8 mouse cellular contexts compared by ENCODE assay signal in the genomic region with DNA sequence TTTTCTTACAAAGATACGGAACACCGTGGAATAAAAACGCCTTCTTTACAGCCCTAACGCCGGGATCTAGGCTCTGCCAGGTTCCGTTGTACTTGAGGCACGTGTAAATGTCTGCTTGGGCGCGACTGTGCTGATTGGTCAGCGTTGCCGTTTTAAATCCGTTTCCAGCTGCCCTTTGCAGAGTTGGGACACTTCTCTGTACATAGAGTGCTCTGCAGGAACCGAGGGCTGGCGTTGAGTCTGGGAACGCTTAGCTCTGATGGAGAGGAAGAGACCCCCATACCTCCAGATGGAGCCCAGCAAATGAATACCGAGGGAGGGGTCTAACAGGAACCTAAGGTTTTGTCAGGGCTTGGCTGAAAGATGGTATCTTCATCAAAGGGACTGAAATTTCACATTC. TPM values are rescaled to one million over a fixed set of nuclear protein-coding genes. Genes with fewer than 3 reads are reported as not detected.
DNase-seq lines count a peak whose midpoint lies in the region; ATAC-seq and TF ChIP-seq lines count a peak whose summit lies in the region.

No protein-coding gene starts in this region.

- intact Hi-C loops in left cerebral cortex, postnatal 14 days (cut with DNase I) = no loop called here

- ATAC-seq in liver, embryonic 11.5 days (replicated peaks; ENCODE audit: low FRiP score) = no peak

- H3K9ac ChIP-seq in liver, embryonic 11.5 days (ENCODE audit: low read depth, low read length) = peak overlapping the region; percentile 10; the same call in 1 of the 2 replicates

- H3K4me3 ChIP-seq in kidney, adult 2 months (ENCODE audit: insufficient read depth, low read depth, low read length) = no peak overlapping the region
- peak overlapping the region; percentile 80 for H3K4me3 ChIP-seq in liver, embryonic 11.5 days (ENCODE audit: low read depth, low read length)

- no peaks in the 10 kb centered on the region for H3K9me3 ChIP-seq in liver, embryonic 11.5 days (ENCODE audit: control insufficient read depth, low read length)

- no peaks in the 10 kb centered on the region for H3K36me3 ChIP-seq in kidney, adult 2 months (ENCODE audit: control insufficient read depth, insufficient read depth, low read length)
- H3K36me3 ChIP-seq in liver, embryonic 11.5 days (ENCODE audit: control insufficient read depth, insufficient read depth, low read length) = no peaks in the 10 kb centered on the region

- peak overlapping the region; percentile 96 for H3K4me2 ChIP-seq in liver, embryonic 11.5 days

- 4% methylated on average over 16 of the region's 16 CpGs for WGBS in kidney, adult 2 months
- WGBS in liver, embryonic 11.5 days = under 1% methylated on average over 16 of the region's 16 CpGs

- peak; percentile 7 for DNase-seq in kidney, adult 2 months
- no peak for DNase-seq in kidney, adult 9 months
- DNase-seq in embryo, embryonic 9.5 days (ENCODE audit: extremely low spot score) = peak; percentile 69
- DNase-seq in heart, postnatal 4 days = peak; percentile 31
- peak; percentile 48 for DNase-seq in liver, embryonic 11.5 days (ENCODE audit: low spot score)
- DNase-seq in retina, postnatal 1 day = peak; percentile 66
- DNase-seq in right cerebral cortex, postnatal 36 days (ENCODE audit: low spot score in 2 of 2) = no peak
- no peak for DNase-seq in left cerebral cortex, postnatal 14 days (ENCODE audit: low spot score in 2 of 2)

- TF ChIP-seq POLR2A in kidney, adult 2 months (IDR thresholded peaks at IDR 0.05; ENCODE audit: low read depth, low read length) = no peak

- TF ChIP-seq CTCF in kidney, adult 2 months (conservative IDR thresholded peaks at IDR 0.05; ENCODE audit: insufficient read depth, insufficient read length, low read depth, low read length) = no peak

- no peak overlapping the region for H3K27ac ChIP-seq in kidney, adult 2 months (ENCODE audit: insufficient read depth, low read depth, low read length)
- H3K27ac ChIP-seq in liver, embryonic 11.5 days (ENCODE audit: low read depth, low read length) = no peak overlapping the region

- H3K4me1 ChIP-seq in kidney, adult 2 months (ENCODE audit: control insufficient read depth, insufficient read depth, low read length) = no peaks in the 10 kb centered on the region
- H3K4me1 ChIP-seq in liver, embryonic 11.5 days (replicated peaks; ENCODE audit: control insufficient read depth, insufficient read depth, low read length) = peaks cover 3% of the 10 kb centered on the region; the same call in 1 of the 2 replicates

- H3K27me3 ChIP-seq in kidney, adult 2 months (replicated peaks; ENCODE audit: control insufficient read depth, insufficient read depth, low read length) = peaks cover 9% of the 10 kb centered on the region; the same call in 1 of the 2 replicates
- peaks cover 31% of the 10 kb centered on the region for H3K27me3 ChIP-seq in liver, embryonic 11.5 days (replicated peaks; ENCODE audit: control insufficient read depth, insufficient read depth, low read length)

RNA-seq across cellular contexts. Expression of a gene that starts 1.9 kb away (rescaled TPM):
- 0.09 and 0.10 TPM in 2 replicates for polyA plus RNA-seq in kidney, adult 2 months (2012; rRNA removed)
- total RNA-seq in heart, postnatal 4 days (2021) = 1 to 10 TPM in 1 of 2 experiments, under 1 TPM in 1; 0.91 to 1.6 TPM
- polyA plus RNA-seq in liver, embryonic 11.5 days (2014; fragmentation: Nextera tagmentation; extraction: Ambion mirVana) = 41.4 and 48.2 TPM in 2 replicates
- total RNA-seq in left cerebral cortex, postnatal 14 days (2021) = under 1 TPM in 1 of 2 experiments, not detected in 1; 0.11 TPM

Comparison
In these comparisons a context has a peak if more than half of its experiments do, and no peak if none do; other contexts are left out.
1. DNase-seq: peak in kidney, adult 2 months (single experiment), embryo, embryonic 9.5 days (single experiment), heart, postnatal 4 days (single experiment), liver, embryonic 11.5 days (single experiment) and retina, postnatal 1 day (single experiment); none in kidney, adult 9 months (single experiment), right cerebral cortex, postnatal 36 days (0 of 2) and left cerebral cortex, postnatal 14 days (0 of 2).